Mouse (Mus musculus) left cerebral cortex, postnatal 10 days (tissue): ENCODE data around the gene Maff. TPM values are rescaled to one million over a fixed set of nuclear protein-coding genes. Genes with fewer than 3 reads are reported as not detected.

Experiments
- DNase-seq, 2 experiments: peaks; one replicate each; pipeline ENCODE4 v3.0.0; 2021 to 2022; ENCODE audit warnings: low spot score in 2 of 2, mixed read lengths in 1 of 2; ENCODE audit errors: extremely low spot score in 1 of 2
- intact Hi-C: fragments of 180-260 bp; cut with DNase I; formaldehyde crosslinking; loops from one replicate; pipeline ENCODE4 v1.15.1; 2025
- total RNA-seq, 2 experiments: library from RNA; stranded (reverse); gene quantifications; 2 replicates each; pipeline ENCODE4 v1.2.3; 2021

Gene Maff
- total RNA-seq: 1 to 10 TPM; 1.3 to 3.1 TPM

- DNase-seq: no peak
- intact Hi-C loops: no loop called here
Observed at GRCm38 (mm10) chr15:79346051-79346793, at the start of gene Maff. TSS of gene Maff (plus strand) at chr15:79346621.

DNA sequence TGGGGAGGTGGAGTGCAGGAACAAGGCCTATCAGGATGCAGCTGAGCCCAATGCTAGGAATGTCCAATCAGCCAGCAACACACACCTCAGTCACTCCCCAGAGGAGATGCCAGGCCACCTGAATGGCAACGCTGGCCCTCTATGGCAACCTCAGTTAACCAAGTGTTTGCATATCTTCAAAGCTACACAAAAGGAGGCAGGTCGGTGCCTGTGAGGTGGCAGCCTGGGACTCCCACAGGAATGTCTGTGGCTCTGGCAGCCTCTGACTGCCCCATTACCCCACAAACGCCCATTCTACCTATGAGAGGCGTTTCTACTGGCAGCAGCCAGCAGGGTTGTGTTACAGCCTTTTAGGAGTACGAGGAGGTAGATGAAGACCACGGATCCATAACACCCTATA, 47.9 kb upstream of the Maff start:
- DNase-seq: no peak
- intact Hi-C loops: no loop called here

- intact Hi-C loops: no loop called here
- no peak for DNase-seq
Observed at GRCm38 (mm10) chr15:79299563-79300155, 46.8 kb upstream of the Maff start.

DNA sequence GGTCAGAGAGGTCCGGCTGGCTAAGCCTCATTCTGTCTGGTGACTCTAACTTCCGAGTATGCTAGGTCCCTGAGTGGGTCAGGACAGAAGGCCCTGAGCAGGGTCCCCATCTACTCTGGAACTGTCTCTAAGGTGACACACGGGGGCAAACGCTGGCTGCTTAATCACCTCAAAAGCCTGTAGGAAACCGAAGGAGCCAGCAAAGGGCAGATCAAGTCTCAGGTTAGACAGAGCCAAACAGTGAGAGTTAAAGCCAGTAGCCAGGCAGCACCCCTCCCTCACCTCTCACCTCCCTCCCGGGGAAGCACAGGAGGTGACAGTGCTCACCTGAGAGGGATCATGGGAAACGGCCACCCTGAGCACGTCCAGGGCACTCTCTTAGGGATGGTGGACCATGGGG, 42.7 kb upstream of the Maff start:
- DNase-seq: no peak
- intact Hi-C loops: no loop called here

GRCm38 (mm10) chr15:79304832-79305231, 41.6 kb upstream of the Maff start:
- intact Hi-C loops: no loop called here
- DNase-seq: no peak

- intact Hi-C loops: no loop called here
- DNase-seq: no peak
Observed at GRCm38 (mm10) chr15:79306043-79306637, 40.3 kb upstream of the Maff start.

DNA sequence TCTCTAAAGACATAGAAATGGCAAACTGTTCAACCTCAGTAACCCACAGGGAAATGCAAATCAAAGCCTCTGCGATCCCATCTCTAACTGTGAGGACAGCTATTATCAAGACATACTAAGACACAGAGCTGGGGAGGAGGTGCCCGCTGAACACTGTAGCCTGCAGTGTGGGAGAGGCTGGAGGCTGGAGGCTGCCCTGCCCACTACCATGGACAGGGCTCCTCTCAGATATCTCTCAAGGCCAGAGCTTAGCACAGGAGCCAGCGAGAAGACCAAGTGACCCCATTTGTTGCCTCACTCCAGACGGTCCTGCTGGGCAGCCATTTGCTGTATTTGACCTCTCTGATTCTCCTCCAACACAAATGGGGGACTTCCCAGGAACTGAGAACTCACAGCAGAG, 38.6 kb upstream of the Maff start:
- intact Hi-C loops: no loop called here
- DNase-seq: no peak

DNA sequence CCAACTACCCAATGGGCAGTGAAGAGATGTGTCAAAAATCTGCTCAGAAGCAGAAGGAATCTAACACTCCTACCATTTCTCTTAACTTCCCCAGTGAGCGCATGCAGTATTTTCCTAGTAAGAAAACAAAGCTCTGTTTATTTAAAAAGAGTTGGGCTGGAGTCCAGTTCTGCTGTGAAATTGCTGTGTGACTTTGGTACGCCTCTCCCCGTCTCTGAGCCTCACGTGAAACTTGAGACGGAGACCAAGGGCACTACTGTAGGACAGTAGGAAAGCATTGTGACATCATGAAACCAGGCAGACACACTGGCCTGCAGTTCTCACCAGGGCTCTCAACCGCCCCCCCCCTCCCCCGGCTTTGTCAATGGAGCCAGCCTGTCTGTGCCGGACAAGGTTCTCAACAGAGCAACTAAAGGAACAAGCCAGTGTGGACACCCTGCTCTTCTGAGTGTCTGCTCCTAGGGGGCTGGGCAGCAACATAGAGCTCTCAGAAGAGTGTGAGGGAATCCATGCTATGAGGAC, 32.5 kb upstream of the Maff start:
- DNase-seq: no peak
- intact Hi-C loops: no loop called here

GRCm38 (mm10) chr15:79321733-79322190, 24.7 kb upstream of the Maff start:
- DNase-seq: no peak
- intact Hi-C loops: no loop called here

GRCm38 (mm10) chr15:79322281-79322990, 24.0 kb upstream of the Maff start:
- no peak for DNase-seq
- intact Hi-C loops: no loop called here

DNA sequence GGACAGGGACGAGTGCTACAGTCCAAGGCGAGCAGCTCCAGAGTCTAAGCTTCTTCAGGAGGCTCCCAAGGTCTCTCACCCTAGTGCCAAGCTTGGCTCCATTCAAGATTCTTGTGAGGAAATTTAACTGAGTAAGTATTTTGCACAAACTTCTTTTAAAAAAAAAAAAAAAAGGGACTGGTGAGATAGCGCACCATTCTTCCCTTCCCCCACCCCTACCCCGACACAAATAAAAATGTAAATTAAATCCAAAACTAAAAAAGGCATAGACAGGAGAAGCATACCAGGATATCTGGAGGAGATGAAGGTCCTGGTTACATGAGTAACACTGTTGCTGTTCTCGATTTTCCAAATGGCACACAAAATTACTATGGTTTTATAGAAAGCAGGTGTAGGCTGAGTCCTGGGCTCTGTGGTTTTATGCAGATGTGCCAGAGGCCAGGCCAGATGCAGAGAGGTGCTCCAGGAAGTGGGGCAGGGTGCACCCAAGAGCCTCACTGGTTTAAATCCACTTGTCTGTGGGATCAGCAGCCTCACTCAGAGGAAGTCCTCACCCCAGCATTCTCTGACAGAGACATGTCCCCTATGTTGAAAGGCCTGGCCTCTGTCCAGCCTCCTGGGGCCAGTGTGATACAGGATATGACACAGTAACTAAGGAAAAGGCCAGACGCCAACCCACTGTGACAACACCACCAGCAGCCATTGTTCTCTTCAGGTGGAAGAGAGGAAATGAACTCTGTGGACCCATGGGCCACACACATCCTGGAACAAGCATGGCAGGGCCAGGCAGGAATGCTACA, 23.2 kb upstream of the Maff start:
- peak; percentile 34 to 92 for DNase-seq
- intact Hi-C loops: no loop called here

- intact Hi-C loops: no loop called here
- DNase-seq: no peak
Observed at GRCm38 (mm10) chr15:79323791-79324155, 22.6 kb upstream of the Maff start.

GRCm38 (mm10) chr15:79324373-79324772, 22.0 kb upstream of the Maff start:
- no peak for DNase-seq
- intact Hi-C loops: no loop called here

GRCm38 (mm10) chr15:79325742-79326141, 20.7 kb upstream of the Maff start:
- DNase-seq: no peak
- intact Hi-C loops: no loop called here

DNA sequence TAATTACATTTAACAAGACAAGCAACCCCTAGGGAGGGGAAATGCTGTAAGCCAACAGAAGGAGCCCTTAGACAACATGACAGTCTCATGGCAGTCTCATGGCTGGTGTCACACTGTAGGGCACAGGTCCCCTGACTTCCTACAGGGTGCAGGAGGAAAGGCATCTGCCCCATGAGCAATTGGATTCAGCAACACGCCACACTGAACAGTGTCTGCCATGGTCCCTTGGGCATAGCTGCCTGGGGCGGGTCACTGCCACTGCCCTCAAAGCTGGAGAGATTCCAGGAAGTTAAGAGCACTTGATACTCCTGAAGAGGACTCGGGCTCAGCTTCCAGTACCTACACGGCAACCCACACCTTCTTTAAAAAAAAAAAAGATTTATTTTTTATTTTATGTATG, 20.2 kb upstream of the Maff start:
- DNase-seq: no peak
- intact Hi-C loops: no loop called here

- intact Hi-C loops: no loop called here
- no peak for DNase-seq
Observed at GRCm38 (mm10) chr15:79326971-79327961, 19.2 kb upstream of the Maff start.

DNA sequence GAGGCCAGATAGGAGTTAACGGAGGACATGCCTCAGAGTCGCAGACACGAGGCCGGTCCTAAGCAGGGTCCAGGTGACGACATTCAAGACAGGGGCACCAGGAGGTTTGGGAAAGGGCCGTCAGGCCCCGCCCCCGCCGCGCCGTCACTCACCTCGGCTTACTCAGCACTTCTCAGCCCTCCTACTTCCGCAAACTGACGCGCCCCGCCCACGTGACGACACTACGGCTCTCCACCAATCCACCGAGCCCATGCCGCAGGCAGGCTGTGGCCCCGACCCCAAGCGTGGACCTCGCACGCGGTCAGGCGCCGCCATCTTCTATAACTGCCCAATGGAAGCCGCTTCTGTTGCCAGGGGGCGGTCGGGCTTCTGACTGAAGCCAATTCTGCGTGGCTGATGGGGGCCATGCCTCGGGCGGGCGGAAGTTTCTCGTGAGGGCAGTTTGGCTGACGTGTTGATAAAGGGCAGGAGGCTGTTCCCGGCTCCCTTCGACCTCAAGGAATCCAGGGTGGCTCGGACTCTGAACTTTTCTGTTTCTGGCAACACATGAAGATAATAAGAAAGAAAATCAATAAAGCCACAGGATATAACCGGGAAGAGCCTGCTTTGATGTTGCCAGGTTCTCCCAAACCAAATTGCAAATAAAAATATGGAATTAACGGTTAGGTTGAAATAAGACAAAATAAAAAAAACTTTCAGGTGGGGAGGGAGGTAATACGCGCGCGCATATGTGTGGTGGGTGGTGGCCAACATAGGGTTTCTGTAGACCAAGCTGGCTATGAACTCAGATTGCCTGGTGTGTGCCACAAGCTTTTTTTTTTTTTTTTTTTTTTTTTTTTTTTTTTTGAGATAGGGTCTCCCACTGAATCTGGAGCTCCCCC, 18.1 kb upstream of the Maff start, which contains the start of gene Pla2g6:
Gene Pla2g6 (minus strand): TSS at position 333 of the 881 bp plus-strand sequence.
- intact Hi-C loops: no loop called here
- peak; percentile 98 to 100 for DNase-seq
